Mouse (Mus musculus) G1E (cell line): ENCODE results near the gene Rtp4.

Experiments used
- CTCF ChIP-seq: IDR thresholded peaks from 2 replicates; pipeline ENCODE4 v1.5.1; 2012; ENCODE audit warnings: low read depth, low read length, inconsistent platforms, mixed read lengths
- GATA1 ChIP-seq: IDR thresholded peaks from 2 replicates; pipeline ENCODE4 v1.6.1; 2012; ENCODE audit warnings: borderline replicate concordance, low read length, inconsistent platforms, mixed read lengths
- GATA2 ChIP-seq: IDR thresholded peaks from 2 replicates; pipeline ENCODE4 v1.6.1; 2012; ENCODE audit warnings: low read depth, low read length, inconsistent platforms, borderline replicate concordance
- POLR2AphosphoS5 ChIP-seq: IDR thresholded peaks from 2 replicates; pipeline ENCODE4 v1.6.1; 2012; ENCODE audit warnings: low read depth, low read length, inconsistent platforms; ENCODE audit not compliant: insufficient replicate concordance

DNA sequence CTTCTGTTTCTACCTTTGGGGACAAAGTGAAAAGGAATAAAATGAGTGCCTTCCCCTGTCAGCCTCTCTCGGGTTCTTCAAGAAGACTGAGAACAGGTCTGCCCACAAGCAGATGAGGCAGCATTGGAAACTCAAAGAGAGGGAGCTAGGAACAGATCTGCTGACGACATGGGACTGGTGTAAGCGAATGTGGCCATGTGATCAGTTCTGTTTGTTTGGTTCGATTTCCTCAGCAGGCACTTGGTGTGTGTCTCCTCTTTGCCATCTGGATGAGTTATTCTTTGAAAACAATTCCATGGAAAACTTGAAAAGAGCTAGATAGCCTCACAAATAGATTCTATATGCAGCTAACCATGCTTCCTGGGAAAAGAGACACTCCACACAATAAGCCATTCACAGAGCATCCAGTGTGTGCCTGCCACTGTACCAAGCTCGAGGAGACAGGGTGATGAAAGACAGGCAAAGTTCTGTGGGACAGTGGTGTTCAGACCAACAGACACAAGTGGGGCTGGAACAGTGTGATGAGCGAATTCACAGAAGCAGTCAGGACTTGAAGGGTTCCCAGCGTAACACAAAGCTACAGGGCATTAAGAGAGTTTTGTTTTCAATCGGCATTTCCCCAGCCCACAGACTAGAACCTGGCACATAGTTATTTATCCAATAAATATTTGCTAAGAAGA, 23.7 kb upstream of the Rtp4 start:
- TF ChIP-seq POLR2AphosphoS5, result no peak
- TF ChIP-seq CTCF, result no peak
- TF ChIP-seq GATA2, result no peak
- no peak for TF ChIP-seq GATA1
